Comparison of ENCODE assay signal across 12 mouse cellular contexts in genomic region chr17:88403269-88403668, GRCm38 (mm10). TPM values are rescaled to one million over a fixed set of nuclear protein-coding genes. Genes with fewer than 3 reads are reported as not detected.
DNase-seq lines count a peak whose midpoint lies in the region; ATAC-seq and TF ChIP-seq lines count a peak whose summit lies in the region.
"Had no signal": no experiment of that assay in that cellular context is flagged by ENCODE, and none has a peak within 500 bp of the region (broad histone marks: within the 10 kb centered on the region; RNA-seq: fewer than 3 reads in every experiment).

No protein-coding gene starts in this region.

- DNase-seq in CD8-positive naive resting alpha-beta T cell, adult 2 months (ENCODE audit: low read depth in 2 of 2, low spot score in 2 of 2): peak; percentile 58 to 62
- DNase-seq in lung, embryonic 14.5 days: peak; percentile 8
- peak; percentile 42 for DNase-seq in thymus, adult 2 months
- no peak for DNase-seq in frontal cortex, postnatal 10 days (ENCODE audit: low spot score in 2 of 2)
- no peak for DNase-seq in embryo, embryonic 10 days (ENCODE audit: low spot score)
- DNase-seq in urinary bladder, postnatal 14 days (ENCODE audit: low spot score): no peak
- DNase-seq: adrenal gland, postnatal 10 days; cerebellum, adult 9-10 months; liver, embryonic 13.5 days; right cerebral cortex, adult 18-20 months had no signal

- no peaks in the 10 kb centered on the region for H3K27me3 ChIP-seq in intestine, embryonic 16.5 days (replicated peaks; ENCODE audit: control insufficient read depth, insufficient read depth, low read length)
- no peaks in the 10 kb centered on the region for H3K27me3 ChIP-seq in intestine, embryonic 15.5 days (replicated peaks)
- peaks cover 16% of the 10 kb centered on the region; the same call in 1 of the 2 replicates for H3K27me3 ChIP-seq in lung, embryonic 14.5 days (ENCODE audit: insufficient read depth, low read length)
- H3K27me3 ChIP-seq in thymus, adult 2 months (ENCODE audit: control insufficient read depth, insufficient read depth, low read length): no peaks in the 10 kb centered on the region

- TF ChIP-seq CTCF in lung, embryonic 14.5 days (IDR thresholded peaks at IDR 0.05; ENCODE audit: low read depth): no peak
- TF ChIP-seq CTCF in thymus, adult 2 months (IDR thresholded peaks at IDR 0.05; ENCODE audit: borderline replicate concordance, control insufficient read depth, extremely low read depth, insufficient read depth, low read length, poor library complexity): no peak

- no peak overlapping the region for H3K4me2 ChIP-seq in intestine, embryonic 16.5 days (ENCODE audit: low read depth, low read length)
- no peak overlapping the region for H3K4me2 ChIP-seq in intestine, embryonic 15.5 days (replicated peaks)
- no peak overlapping the region for H3K4me2 ChIP-seq in lung, embryonic 14.5 days
- H3K4me2 ChIP-seq: liver, embryonic 13.5 days had no signal

- WGBS in intestine, embryonic 16.5 days: 75% methylated on average over 6 of the region's 6 CpGs
- WGBS in intestine, embryonic 15.5 days: 76% methylated on average over 6 of the region's 6 CpGs
- 69% methylated on average over 6 of the region's 6 CpGs for WGBS in lung, embryonic 14.5 days
- 34% methylated on average over 6 of the region's 6 CpGs for WGBS in thymus, adult 2 months

- H3K4me1 ChIP-seq in intestine, embryonic 16.5 days (ENCODE audit: control insufficient read depth, insufficient read depth, low read length): peaks cover 4% of the 10 kb centered on the region; the same call in 1 of the 2 replicates
- no peaks in the 10 kb centered on the region for H3K4me1 ChIP-seq in intestine, embryonic 15.5 days (replicated peaks)
- H3K4me1 ChIP-seq in lung, embryonic 14.5 days (ENCODE audit: insufficient read depth): no peaks in the 10 kb centered on the region
- peaks cover 11% of the 10 kb centered on the region for H3K4me1 ChIP-seq in thymus, adult 2 months (replicated peaks; ENCODE audit: control insufficient read depth, insufficient read depth, low read length)

- no peak overlapping the region for H3K4me3 ChIP-seq in intestine, embryonic 16.5 days (ENCODE audit: low read length)
- H3K4me3 ChIP-seq in intestine, embryonic 15.5 days (replicated peaks): no peak overlapping the region
- H3K4me3 ChIP-seq in lung, embryonic 14.5 days (ENCODE audit: low read depth, low read length): no peak overlapping the region
- H3K4me3 ChIP-seq in thymus, adult 2 months (ENCODE audit: control insufficient read depth, insufficient read depth, low read length): peak overlapping the region; percentile 24
- H3K4me3 ChIP-seq: liver, embryonic 13.5 days had no signal

- H3K27ac ChIP-seq in intestine, embryonic 16.5 days (ENCODE audit: low read length): no peak overlapping the region
- no peak overlapping the region for H3K27ac ChIP-seq in intestine, embryonic 15.5 days
- H3K27ac ChIP-seq in lung, embryonic 14.5 days (ENCODE audit: low read depth): no peak overlapping the region
- peak overlapping the region; percentile 55 for H3K27ac ChIP-seq in thymus, adult 2 months (ENCODE audit: control insufficient read depth, insufficient read depth, low read length)
- H3K27ac ChIP-seq: liver, embryonic 13.5 days had no signal

- no peaks in the 10 kb centered on the region for H3K9me3 ChIP-seq in intestine, embryonic 16.5 days (ENCODE audit: control insufficient read depth, low read length)
- no peaks in the 10 kb centered on the region for H3K9me3 ChIP-seq in intestine, embryonic 15.5 days
- no peaks in the 10 kb centered on the region for H3K9me3 ChIP-seq in lung, embryonic 14.5 days (ENCODE audit: low read depth, low read length)
- H3K9me3 ChIP-seq: liver, embryonic 13.5 days had no signal

- no peaks in the 10 kb centered on the region for H3K36me3 ChIP-seq in intestine, embryonic 16.5 days (ENCODE audit: control insufficient read depth, insufficient read depth, low read length)
- H3K36me3 ChIP-seq in intestine, embryonic 15.5 days: no peaks in the 10 kb centered on the region
- H3K36me3 ChIP-seq in lung, embryonic 14.5 days (ENCODE audit: insufficient read depth): no peaks in the 10 kb centered on the region
- no peaks in the 10 kb centered on the region for H3K36me3 ChIP-seq in thymus, adult 2 months (ENCODE audit: control insufficient read depth, insufficient read depth, low read length)
- H3K36me3 ChIP-seq: liver, embryonic 13.5 days had no signal

- no peak for TF ChIP-seq POLR2A in thymus, adult 2 months (IDR thresholded peaks at IDR 0.05; ENCODE audit: control insufficient read depth, extremely low read depth, insufficient read depth, low read length, poor library complexity)

- H3K9ac ChIP-seq in intestine, embryonic 16.5 days (ENCODE audit: low read depth, low read length): no peak overlapping the region
- H3K9ac ChIP-seq in intestine, embryonic 15.5 days: no peak overlapping the region
- H3K9ac ChIP-seq in lung, embryonic 14.5 days: no peak overlapping the region
- H3K9ac ChIP-seq: liver, embryonic 13.5 days had no signal

- 0 out of 2 replicates have a peak, but pooled peaks have one; percentile 34 for ATAC-seq in intestine, embryonic 16.5 days
- no peak for ATAC-seq in intestine, embryonic 15.5 days
- ATAC-seq in lung, embryonic 14.5 days (ENCODE audit: insufficient read depth): no peak

RNA-seq across cellular contexts. Expression of gene Foxn2, which starts 37.2 kb away (rescaled TPM):
- polyA plus RNA-seq in intestine, embryonic 16.5 days (2015; fragmentation: Nextera tagmentation; extraction: Ambion mirVana): 14.6 and 15.4 TPM in 2 replicates
- 16.2 and 16.4 TPM in 2 replicates for polyA plus RNA-seq in intestine, embryonic 15.5 days (2015; fragmentation: Nextera tagmentation; extraction: Ambion mirVana)
- polyA plus RNA-seq in lung, embryonic 14.5 days (2014; fragmentation: Nextera tagmentation; extraction: Ambion mirVana): 15.1 and 15.3 TPM in 2 replicates
- 11.0 and 12.1 TPM in 2 replicates for polyA plus RNA-seq in thymus, adult 2 months (2012; rRNA removed)

Comparison
In these comparisons a context has a peak if more than half of its experiments do, and no peak if none do; other contexts are left out.
1. DNase-seq: peak in CD8-positive naive resting alpha-beta T cell, adult 2 months (2 of 2), lung, embryonic 14.5 days (single experiment) and thymus, adult 2 months (single experiment); none in frontal cortex, postnatal 10 days (0 of 2), embryo, embryonic 10 days (single experiment) and urinary bladder, postnatal 14 days (single experiment).